Mouse (Mus musculus) neural tube, embryonic 15.5 days (tissue): ENCODE results near the gene Scg3. TPM values are rescaled to one million over a fixed set of nuclear protein-coding genes. Genes with fewer than 3 reads are reported as not detected.
"Not testable (repeated sequence)": the region's sequence is repeated elsewhere in the genome, so short reads cannot be mapped to it uniquely, and the experiment has no call there.

ENCODE experiments used
- ATAC-seq: fragments of 200-750 bp; cut with Nextera tagmentation; 2 replicates; pipeline ENCODE4 v1.8.0; 2017; ENCODE audit warnings: mild to moderate bottlenecking, moderate TSS enrichment, moderate library complexity; ENCODE audit not compliant: low FRiP score
- H3K27ac ChIP-seq: fragments of 300-500 bp; sonication (generic); replicated peaks from 2 replicates; pipeline ENCODE4 v1.5.1; 2015; ENCODE audit warnings: mild to moderate bottlenecking, inconsistent platforms
- H3K27me3 ChIP-seq: fragments of 300-500 bp; sonication (generic); replicated peaks from 2 replicates; pipeline ENCODE4 v1.6.1; 2015; ENCODE audit warnings: inconsistent platforms
- H3K36me3 ChIP-seq: fragments of 300-500 bp; sonication (generic); 2 replicates; pipeline ENCODE4 v1.6.1; 2015; ENCODE audit warnings: inconsistent platforms
- H3K4me1 ChIP-seq: fragments of 300-500 bp; sonication (generic); 2 replicates; pipeline ENCODE4 v1.6.1; 2015; ENCODE audit warnings: inconsistent platforms
- H3K4me2 ChIP-seq: fragments of 300-500 bp; sonication (generic); 2 replicates; pipeline ENCODE4 v1.6.1; 2015; ENCODE audit warnings: inconsistent platforms, mild to moderate bottlenecking, moderate library complexity
- H3K4me3 ChIP-seq: fragments of 300-500 bp; sonication (generic); replicated peaks from 2 replicates; pipeline ENCODE4 v1.5.1; 2015; ENCODE audit warnings: mild to moderate bottlenecking, inconsistent platforms
- H3K9ac ChIP-seq: fragments of 300-500 bp; sonication (generic); replicated peaks from 2 replicates; pipeline ENCODE4 v1.6.1; 2015; ENCODE audit warnings: mild to moderate bottlenecking, inconsistent platforms
- H3K9me3 ChIP-seq: fragments of 300-500 bp; sonication (generic); replicated peaks from 2 replicates; pipeline ENCODE4 v1.6.1; 2016; ENCODE audit warnings: inconsistent platforms
- WGBS: fragments of 180-500 bp; shearing (Covaris S2); methylation state at CpG from one replicate; pipeline ENCODE4 v1.1.7; 2015; ENCODE audit warnings: mixed read lengths; 5-methylcytosine and 5-hydroxymethylcytosine counted together
- polyA plus RNA-seq: library from polyadenylated mRNA; unstranded; fragments of >200 nt; fragmentation: Nextera tagmentation; extraction: Ambion mirVana; gene quantifications from 2 replicates; pipeline ENCODE4 v1.2.1, GENCODE M21; 2015

The Scg3 gene
- polyA plus RNA-seq, 1 experiment from 2014 or later = 123 TPM

- 15% methylated on average over 18 of the region's 18 CpGs for WGBS
- peak; percentile 23 for ATAC-seq
- Histone ChIP-seq H3K4me3 (peak overlapping the region; percentile 75), H3K27me3 (no peaks in the 10 kb centered on the region), H3K27ac (peak overlapping the region; percentile 96), H3K4me1 (peaks cover 19% of the 10 kb centered on the region), H3K4me2 (peak overlapping the region; percentile 90), H3K9ac (peak overlapping the region; percentile 94), H3K9me3 (no peaks in the 10 kb centered on the region), H3K36me3 (no peaks in the 10 kb centered on the region)
These were observed 58.8 kb downstream of the Scg3 start for GRCm38 (mm10) chr9:75624983-75625555.

- Histone ChIP-seq H3K27ac (no peak overlapping the region), H3K4me2 (no peak overlapping the region), H3K9ac (no peak overlapping the region), H3K27me3 (no peaks in the 10 kb centered on the region), H3K4me3 (no peak overlapping the region), H3K36me3 (no peaks in the 10 kb centered on the region), H3K4me1 (peaks cover 7% of the 10 kb centered on the region), H3K9me3 (no peaks in the 10 kb centered on the region)
- no peak for ATAC-seq
- WGBS = 85% methylated on average over 3 of the region's 3 CpGs
These were observed 62.4 kb downstream of the Scg3 start for GRCm38 (mm10) chr9:75621428-75621827.

- not testable (repeated sequence) for ATAC-seq, H3K4me3 ChIP-seq, H3K27ac ChIP-seq, H3K4me2 ChIP-seq, H3K9ac ChIP-seq, H3K27me3 ChIP-seq, H3K4me1 ChIP-seq, H3K36me3 ChIP-seq, H3K9me3 ChIP-seq
- 93% methylated on average over 2 of the region's 2 CpGs for WGBS
These were observed 64.1 kb downstream of the Scg3 start for GRCm38 (mm10) chr9:75619761-75620160.

GRCm38 (mm10) chr9:75618836-75619400 is 64.9 kb downstream of the Scg3 start:
- 89% methylated on average over 6 of the region's 6 CpGs for WGBS
- Histone ChIP-seq H3K4me2 (no peak overlapping the region), H3K27ac (no peak overlapping the region), H3K4me3 (no peak overlapping the region), H3K9me3 (no peaks in the 10 kb centered on the region), H3K9ac (no peak overlapping the region), H3K36me3 (no peaks in the 10 kb centered on the region), H3K27me3 (no peaks in the 10 kb centered on the region), H3K4me1 (no peaks in the 10 kb centered on the region)
- ATAC-seq = 0 out of 2 replicates have a peak, but pooled peaks have one; percentile 21

GRCm38 (mm10) chr9:75616560-75616959 is 67.3 kb downstream of the Scg3 start:
- H3K4me1 ChIP-seq = peaks cover under 1% of the 10 kb centered on the region; the same call in 1 of the 2 replicates
- no peaks in the 10 kb centered on the region for H3K27me3 ChIP-seq
- H3K4me2 ChIP-seq = no peak overlapping the region
- H3K9me3 ChIP-seq = no peaks in the 10 kb centered on the region
- no peak overlapping the region for H3K9ac ChIP-seq
- WGBS = 75% methylated on average over 3 of the region's 3 CpGs
- no peak for ATAC-seq
- H3K4me3 ChIP-seq = no peak overlapping the region
- no peak overlapping the region for H3K27ac ChIP-seq
- no peaks in the 10 kb centered on the region for H3K36me3 ChIP-seq

- Histone ChIP-seq H3K9ac (peak within 1 kb of the TSS; percentile 88), H3K27me3 (no peaks in the 10 kb centered on the region), H3K27ac (peak within 1 kb of the TSS; percentile 92), H3K4me2 (peak within 1 kb of the TSS; percentile 67), H3K9me3 (no peaks in the 10 kb centered on the region), H3K4me3 (peak within 1 kb of the TSS; percentile 98), H3K4me1 (peaks cover 18% of the 10 kb centered on the region), H3K36me3 (no peaks in the 10 kb centered on the region)
- under 1% methylated on average over 73 of the region's 74 CpGs for WGBS
- ATAC-seq = peak; percentile 94
These were observed 73.0 kb downstream of the Scg3 start, which contains the start of gene Tmod2 for GRCm38 (mm10) chr9:75610571-75611493. Gene Tmod2, minus strand, starts transcription at chr9:75611325.

- Histone ChIP-seq H3K4me2 (peak overlapping the region; percentile 67), H3K27ac (peak overlapping the region; percentile 92), H3K9me3 (no peaks in the 10 kb centered on the region), H3K36me3 (peaks cover 4% of the 10 kb centered on the region), H3K4me3 (peak overlapping the region; percentile 98), H3K9ac (peak overlapping the region; percentile 88), H3K27me3 (no peaks in the 10 kb centered on the region), H3K4me1 (peaks cover 18% of the 10 kb centered on the region)
- ATAC-seq = no peak
- 6% methylated on average over 16 of the region's 16 CpGs for WGBS
These were observed 73.9 kb downstream of the Scg3 start for GRCm38 (mm10) chr9:75609965-75610364.

- Histone ChIP-seq H3K9me3 (no peaks in the 10 kb centered on the region), H3K27ac (peak overlapping the region; percentile 92), H3K4me2 (peak overlapping the region; percentile 67), H3K36me3 (peaks cover 8% of the 10 kb centered on the region), H3K4me3 (peak overlapping the region; percentile 98), H3K9ac (peak overlapping the region; percentile 88), H3K27me3 (no peaks in the 10 kb centered on the region), H3K4me1 (peaks cover 18% of the 10 kb centered on the region)
- ATAC-seq = peak; percentile 29; the same call in 1 of the 2 replicates
- WGBS = 5% methylated on average over 1 of the region's 1 CpGs
These were observed 74.4 kb downstream of the Scg3 start for GRCm38 (mm10) chr9:75609505-75609904.

- H3K36me3 ChIP-seq = peaks cover 12% of the 10 kb centered on the region
- no peak overlapping the region for H3K27ac ChIP-seq
- no peak overlapping the region for H3K9ac ChIP-seq
- 88% methylated on average over 4 of the region's 4 CpGs for WGBS
- peaks cover 18% of the 10 kb centered on the region for H3K4me1 ChIP-seq
- no peaks in the 10 kb centered on the region for H3K9me3 ChIP-seq
- H3K27me3 ChIP-seq = no peaks in the 10 kb centered on the region
- no peak overlapping the region for H3K4me3 ChIP-seq
- no peak for ATAC-seq
- no peak overlapping the region for H3K4me2 ChIP-seq
These were observed 76.4 kb downstream of the Scg3 start for GRCm38 (mm10) chr9:75607496-75607895.

- peaks cover 15% of the 10 kb centered on the region for H3K36me3 ChIP-seq
- H3K27ac ChIP-seq = no peak overlapping the region; the same call in 1 of the 2 replicates
- H3K9me3 ChIP-seq = no peaks in the 10 kb centered on the region
- ATAC-seq = no peak
- no peak overlapping the region for H3K9ac ChIP-seq
- WGBS = 51% methylated on average over 12 of the region's 12 CpGs
- no peak overlapping the region for H3K4me3 ChIP-seq
- H3K4me1 ChIP-seq = peaks cover 27% of the 10 kb centered on the region
- H3K4me2 ChIP-seq = no peak overlapping the region
- no peaks in the 10 kb centered on the region for H3K27me3 ChIP-seq
These were observed 82.3 kb downstream of the Scg3 start for GRCm38 (mm10) chr9:75601510-75601909.

GRCm38 (mm10) chr9:75600166-75600934 is 83.5 kb downstream of the Scg3 start:
- peak overlapping the region; percentile 67; the same call in 1 of the 2 replicates for H3K27ac ChIP-seq
- 67% methylated on average over 7 of the region's 7 CpGs for WGBS
- H3K4me2 ChIP-seq = 0 out of 2 replicates have a peak overlapping the region, but pooled peaks have one; percentile 2
- no peaks in the 10 kb centered on the region for H3K27me3 ChIP-seq
- no peaks in the 10 kb centered on the region for H3K9me3 ChIP-seq
- no peak overlapping the region for H3K4me3 ChIP-seq
- ATAC-seq = no peak
- H3K4me1 ChIP-seq = peaks cover 27% of the 10 kb centered on the region
- H3K36me3 ChIP-seq = peaks cover 21% of the 10 kb centered on the region
- no peak overlapping the region for H3K9ac ChIP-seq
